Mouse (Mus musculus): Measurements from ENCODE around the gene Hsd17b7.

DNA sequence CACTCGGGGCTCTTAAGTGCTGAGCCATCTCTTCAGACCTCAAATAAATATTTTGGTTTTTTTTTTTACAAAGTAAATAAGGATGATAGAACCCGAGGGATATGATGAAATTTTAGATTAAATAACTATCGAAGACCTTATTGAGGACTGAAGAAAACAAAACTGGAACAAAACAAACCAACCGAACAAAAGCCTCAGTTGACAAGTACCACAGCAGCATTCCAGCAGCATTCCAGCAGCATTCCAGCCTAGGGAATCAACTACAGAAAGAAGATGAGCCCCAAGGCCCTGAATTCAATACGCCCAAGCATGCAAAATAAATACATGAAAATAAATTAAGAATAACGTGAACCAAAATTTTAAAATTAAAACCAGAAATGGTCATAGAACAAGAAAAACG, 19.1 kb downstream of the Hsd17b7 start:
- TF ChIP-seq GATA1 (IDR thresholded peaks at IDR 0.05; ENCODE audit: borderline replicate concordance, low read length) = no peak
- no peak for TF ChIP-seq FLI1 (IDR thresholded peaks at IDR 0.05; ENCODE audit: low read length)

Data from megakaryocyte, embryonic 14.5 days (primary cell).